Mouse (Mus musculus) hindbrain, embryonic 12.5 days (tissue): ENCODE measurements around the gene Cmip. TPM values are rescaled to one million over a fixed set of nuclear protein-coding genes. Genes with fewer than 3 reads are reported as not detected.
A peak's percentile ranks its signal among the peaks of the same experiment; 100 is the strongest.

Experiments
- ATAC-seq: fragments of 200-750 bp; cut with Nextera tagmentation; 2 replicates; pipeline ENCODE4 v1.8.0; 2017; ENCODE audit warnings: moderate TSS enrichment; ENCODE audit not compliant: low FRiP score
- H3K27ac ChIP-seq: fragments of 300-500 bp; sonication (generic); 2 replicates; pipeline ENCODE4 v1.5.1; 2016; ENCODE audit warnings: mild to moderate bottlenecking
- H3K27me3 ChIP-seq: fragments of 300-500 bp; sonication (generic); 2 replicates; pipeline ENCODE4 v1.6.1; 2016; ENCODE audit warnings: mild to moderate bottlenecking
- H3K36me3 ChIP-seq: fragments of 300-500 bp; sonication (generic); 2 replicates; pipeline ENCODE4 v1.6.1; 2016; ENCODE audit warnings: mild to moderate bottlenecking
- H3K4me1 ChIP-seq: fragments of 300-500 bp; sonication (generic); 2 replicates; pipeline ENCODE4 v1.6.1; 2016
- H3K4me2 ChIP-seq: fragments of 300-500 bp; sonication (generic); replicated peaks from 2 replicates; pipeline ENCODE4 v1.6.1; 2016; ENCODE audit warnings: mild to moderate bottlenecking
- H3K4me3 ChIP-seq: fragments of 300-500 bp; sonication (generic); 2 replicates; pipeline ENCODE4 v1.5.1; 2016; ENCODE audit warnings: mild to moderate bottlenecking
- H3K9ac ChIP-seq: fragments of 300-500 bp; sonication (generic); 2 replicates; pipeline ENCODE4 v1.6.1; 2016; ENCODE audit warnings: mild to moderate bottlenecking, moderate library complexity
- H3K9me3 ChIP-seq: fragments of 300-500 bp; sonication (generic); replicated peaks from 2 replicates; pipeline ENCODE4 v1.6.1; 2016; ENCODE audit warnings: mild to moderate bottlenecking
- WGBS: fragments of 180-500 bp; shearing (Covaris S2); methylation state at CpG from one replicate; pipeline ENCODE4 v1.1.7; 2016; 5-methylcytosine and 5-hydroxymethylcytosine counted together
- polyA plus RNA-seq: library from polyadenylated mRNA; unstranded; fragments of >200 nt; fragmentation: Nextera tagmentation; extraction: Ambion mirVana; gene quantifications from 2 replicates; pipeline ENCODE4 v1.2.1, GENCODE M21; 2016

The Cmip gene
- polyA plus RNA-seq, 1 experiment from 2014 or later: 64.6 TPM

- Histone ChIP-seq H3K36me3 (peaks cover 5% of the 10 kb centered on the region; the same call in 1 of the 2 replicates), H3K4me1 (peaks cover 19% of the 10 kb centered on the region), H3K4me3 (no peak overlapping the region), H3K9me3 (0 out of 2 replicates have a peak, but pooled peaks cover 4% of the 10 kb centered on the region), H3K4me2 (no peak overlapping the region), H3K27ac (peak overlapping the region; percentile 19; the same call in 1 of the 2 replicates), H3K9ac (no peak overlapping the region), H3K27me3 (no peaks in the 10 kb centered on the region)
- ATAC-seq: 0 out of 2 replicates have a peak, but pooled peaks have one; percentile 21
- 60% methylated on average over 10 of the region's 10 CpGs for WGBS
These were observed 122.3 kb downstream of the Cmip start for GRCm38 (mm10) chr8:117379131-117379530.

- H3K4me1 ChIP-seq: peaks cover 19% of the 10 kb centered on the region
- no peak overlapping the region for H3K4me3 ChIP-seq
- H3K36me3 ChIP-seq: peaks cover 17% of the 10 kb centered on the region
- 80% methylated on average over 8 of the region's 8 CpGs for WGBS
- no peak overlapping the region for H3K4me2 ChIP-seq
- H3K9me3 ChIP-seq: 0 out of 2 replicates have a peak, but pooled peaks cover 7% of the 10 kb centered on the region
- ATAC-seq: no peak
- H3K27ac ChIP-seq: no peak overlapping the region
- H3K27me3 ChIP-seq: no peaks in the 10 kb centered on the region
- H3K9ac ChIP-seq: no peak overlapping the region
These were observed 123.9 kb downstream of the Cmip start for GRCm38 (mm10) chr8:117380796-117381195.

GRCm38 (mm10) chr8:117386142-117386541 lies 129.3 kb downstream of the Cmip start:
- no peak overlapping the region for H3K9ac ChIP-seq
- 72% methylated on average over 2 of the region's 2 CpGs for WGBS
- H3K36me3 ChIP-seq: peaks cover 17% of the 10 kb centered on the region
- ATAC-seq: no peak
- no peak overlapping the region for H3K4me3 ChIP-seq
- no peak overlapping the region for H3K27ac ChIP-seq
- 0 out of 2 replicates have a peak, but pooled peaks cover 7% of the 10 kb centered on the region for H3K9me3 ChIP-seq
- H3K4me2 ChIP-seq: no peak overlapping the region
- peaks cover 13% of the 10 kb centered on the region; the same call in 1 of the 2 replicates for H3K4me1 ChIP-seq
- H3K27me3 ChIP-seq: no peaks in the 10 kb centered on the region

GRCm38 (mm10) chr8:117387642-117388041 lies 130.8 kb downstream of the Cmip start:
- Histone ChIP-seq H3K9ac (no peak overlapping the region), H3K4me3 (no peak overlapping the region), H3K9me3 (0 out of 2 replicates have a peak, but pooled peaks cover 7% of the 10 kb centered on the region), H3K4me1 (peaks cover 13% of the 10 kb centered on the region; the same call in 1 of the 2 replicates), H3K4me2 (no peak overlapping the region), H3K27ac (no peak overlapping the region), H3K27me3 (no peaks in the 10 kb centered on the region), H3K36me3 (peaks cover 17% of the 10 kb centered on the region)
- ATAC-seq: no peak
- 67% methylated on average over 10 of the region's 10 CpGs for WGBS

DNA sequence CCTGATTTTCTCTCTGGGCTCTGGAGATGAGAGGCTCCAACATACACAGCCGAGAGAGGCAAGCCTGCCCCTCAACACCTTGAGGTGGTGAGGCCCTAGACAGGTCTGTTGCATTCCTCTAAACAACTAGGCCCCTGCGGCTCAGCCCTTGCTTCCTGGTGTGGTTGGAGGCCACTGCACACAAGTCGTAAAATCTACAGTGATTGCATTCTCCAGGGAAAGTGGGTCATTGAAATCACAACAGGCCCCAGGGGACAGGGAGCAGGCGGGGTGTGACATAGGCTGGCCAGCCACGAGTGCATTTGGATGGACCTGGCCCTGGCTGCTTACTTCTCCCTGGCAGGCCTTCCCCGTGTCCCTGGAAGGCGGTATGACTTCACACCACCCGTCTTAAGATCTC lies 131.5 kb downstream of the Cmip start:
- H3K4me2 ChIP-seq: no peak overlapping the region
- no peak overlapping the region for H3K4me3 ChIP-seq
- WGBS: 75% methylated on average over 8 of the region's 8 CpGs
- peaks cover 17% of the 10 kb centered on the region for H3K36me3 ChIP-seq
- no peak for ATAC-seq
- H3K4me1 ChIP-seq: peaks cover 13% of the 10 kb centered on the region; the same call in 1 of the 2 replicates
- H3K9ac ChIP-seq: no peak overlapping the region
- no peaks in the 10 kb centered on the region for H3K27me3 ChIP-seq
- no peak overlapping the region for H3K27ac ChIP-seq
- H3K9me3 ChIP-seq: 0 out of 2 replicates have a peak, but pooled peaks cover 7% of the 10 kb centered on the region

GRCm38 (mm10) chr8:117393853-117394252 lies 137.0 kb downstream of the Cmip start:
- no peak overlapping the region for H3K4me3 ChIP-seq
- WGBS: 66% methylated on average over 6 of the region's 6 CpGs
- 0 out of 2 replicates have a peak overlapping the region, but pooled peaks have one; percentile 23 for H3K27ac ChIP-seq
- no peak for ATAC-seq
- H3K27me3 ChIP-seq: no peaks in the 10 kb centered on the region
- no peaks in the 10 kb centered on the region; the same call in 1 of the 2 replicates for H3K9me3 ChIP-seq
- peaks cover 9% of the 10 kb centered on the region for H3K36me3 ChIP-seq
- no peak overlapping the region for H3K9ac ChIP-seq
- H3K4me1 ChIP-seq: peaks cover 17% of the 10 kb centered on the region
- no peak overlapping the region for H3K4me2 ChIP-seq

DNA sequence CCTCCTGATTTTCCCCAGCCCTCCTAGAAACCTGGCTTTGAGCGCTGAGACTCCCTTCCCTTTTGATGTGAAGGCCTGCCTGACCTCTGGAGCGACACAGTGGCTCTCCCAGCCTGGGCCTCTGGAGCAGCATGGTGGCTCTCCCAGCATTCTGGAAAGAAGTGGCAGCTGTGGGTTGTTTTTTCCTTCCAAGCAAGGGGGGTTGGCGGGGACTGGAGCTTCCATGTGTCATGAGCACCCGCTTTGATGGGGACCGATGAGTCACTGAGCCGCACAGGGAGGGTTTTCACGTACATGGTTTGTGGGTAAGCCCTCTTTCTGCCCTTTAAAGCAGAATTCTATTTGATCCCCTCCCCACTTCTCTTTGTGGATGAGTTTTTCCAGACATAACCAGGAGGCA lies 138.2 kb downstream of the Cmip start:
- no peak overlapping the region for H3K9ac ChIP-seq
- H3K4me1 ChIP-seq: peaks cover 26% of the 10 kb centered on the region
- no peaks in the 10 kb centered on the region; the same call in 1 of the 2 replicates for H3K9me3 ChIP-seq
- peaks cover 9% of the 10 kb centered on the region for H3K36me3 ChIP-seq
- H3K27ac ChIP-seq: no peak overlapping the region
- H3K4me2 ChIP-seq: no peak overlapping the region
- no peaks in the 10 kb centered on the region for H3K27me3 ChIP-seq
- ATAC-seq: no peak
- 74% methylated on average over 7 of the region's 7 CpGs for WGBS
- no peak overlapping the region for H3K4me3 ChIP-seq

DNA sequence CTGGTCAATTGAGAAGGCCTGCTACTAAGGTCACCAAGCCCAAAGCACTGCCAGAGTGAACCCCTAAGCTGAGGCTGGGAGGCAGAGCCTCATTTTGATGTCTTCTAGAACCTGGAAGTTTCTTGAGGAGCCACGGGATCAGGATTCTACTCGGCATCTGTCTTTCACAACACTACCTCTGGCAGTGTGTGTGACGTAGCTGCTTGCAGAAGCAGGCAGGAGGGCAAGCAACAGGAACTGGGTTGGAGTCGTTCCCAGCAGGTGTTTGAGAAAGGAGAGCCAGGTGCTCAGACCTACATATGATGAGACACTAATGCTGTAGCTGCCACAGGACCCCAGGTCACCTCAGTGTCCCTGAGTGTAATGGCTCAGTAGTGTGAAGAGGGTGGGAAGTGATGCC lies 140.0 kb downstream of the Cmip start:
- Histone ChIP-seq H3K4me1 (peaks cover 42% of the 10 kb centered on the region), H3K4me3 (no peak overlapping the region), H3K27me3 (no peaks in the 10 kb centered on the region), H3K9ac (no peak overlapping the region), H3K4me2 (no peak overlapping the region), H3K9me3 (no peaks in the 10 kb centered on the region; the same call in 1 of the 2 replicates), H3K27ac (no peak overlapping the region), H3K36me3 (peaks cover 9% of the 10 kb centered on the region)
- WGBS: 91% methylated on average over 4 of the region's 4 CpGs
- ATAC-seq: no peak

DNA sequence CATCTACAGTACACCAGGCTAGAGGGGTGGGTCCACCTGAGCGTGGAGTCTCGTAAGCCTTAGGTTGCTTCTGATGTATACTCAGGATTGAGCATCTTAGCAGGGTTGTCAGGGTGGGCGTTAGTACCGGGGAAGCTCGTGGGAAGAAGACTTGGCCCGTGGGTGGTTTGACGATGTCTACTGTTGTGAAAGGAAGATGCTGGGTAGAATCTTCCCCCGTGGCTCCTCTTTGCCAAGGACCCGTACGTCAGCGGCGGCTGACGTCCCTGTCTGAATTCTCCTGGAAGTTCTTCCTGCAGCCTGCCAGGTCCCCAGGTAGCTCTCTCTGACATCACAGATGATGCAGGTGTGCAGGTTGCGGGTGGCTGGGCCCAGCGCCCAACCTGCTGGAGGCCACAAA lies 140.9 kb downstream of the Cmip start:
- Histone ChIP-seq H3K4me2 (no peak overlapping the region), H3K4me1 (peaks cover 51% of the 10 kb centered on the region), H3K36me3 (peaks cover 9% of the 10 kb centered on the region), H3K27me3 (no peaks in the 10 kb centered on the region), H3K4me3 (no peak overlapping the region), H3K27ac (no peak overlapping the region), H3K9me3 (no peaks in the 10 kb centered on the region; the same call in 1 of the 2 replicates), H3K9ac (no peak overlapping the region)
- 97% methylated on average over 15 of the region's 15 CpGs for WGBS
- no peak for ATAC-seq

GRCm38 (mm10) chr8:117399229-117399628 lies 142.4 kb downstream of the Cmip start:
- peak; percentile 60; the same call in 1 of the 2 replicates for ATAC-seq
- Histone ChIP-seq H3K36me3 (peaks cover 9% of the 10 kb centered on the region), H3K4me2 (no peak overlapping the region), H3K4me1 (peaks cover 61% of the 10 kb centered on the region), H3K27ac (0 out of 2 replicates have a peak overlapping the region, but pooled peaks have one; percentile 40), H3K27me3 (no peaks in the 10 kb centered on the region), H3K9me3 (no peaks in the 10 kb centered on the region; the same call in 1 of the 2 replicates), H3K9ac (no peak overlapping the region), H3K4me3 (no peak overlapping the region)
- 71% methylated on average over 8 of the region's 8 CpGs for WGBS

DNA sequence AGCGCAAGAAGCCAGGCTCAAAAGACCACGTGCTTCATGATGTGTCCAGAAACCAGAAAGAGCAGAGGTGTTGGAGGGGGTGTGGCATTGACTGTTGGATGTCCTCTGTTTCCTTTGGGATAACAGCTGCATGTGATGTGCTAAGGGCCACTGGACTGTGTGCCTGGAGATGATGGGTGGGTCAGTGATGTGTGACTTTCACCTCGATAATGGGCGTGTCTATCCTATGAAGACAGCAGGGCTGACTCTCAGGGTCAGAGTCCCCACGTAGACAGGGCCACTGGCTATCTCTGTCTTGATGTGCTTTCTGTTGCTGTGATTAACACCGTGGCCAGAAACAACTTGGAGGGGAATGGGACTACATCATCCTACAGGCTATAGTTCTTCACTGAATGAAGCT lies 144.0 kb downstream of the Cmip start:
- peaks cover 56% of the 10 kb centered on the region for H3K4me1 ChIP-seq
- no peak overlapping the region for H3K4me2 ChIP-seq
- no peaks in the 10 kb centered on the region; the same call in 1 of the 2 replicates for H3K9me3 ChIP-seq
- no peak overlapping the region for H3K4me3 ChIP-seq
- ATAC-seq: no peak
- H3K9ac ChIP-seq: no peak overlapping the region
- H3K27ac ChIP-seq: no peak overlapping the region
- 88% methylated on average over 6 of the region's 6 CpGs for WGBS
- H3K36me3 ChIP-seq: peaks cover 9% of the 10 kb centered on the region
- H3K27me3 ChIP-seq: no peaks in the 10 kb centered on the region

- H3K9ac ChIP-seq: peak overlapping the region; percentile 37; the same call in 1 of the 2 replicates
- no peak for ATAC-seq
- no peaks in the 10 kb centered on the region for H3K27me3 ChIP-seq
- WGBS: 69% methylated on average over 14 of the region's 14 CpGs
- H3K4me2 ChIP-seq: no peak overlapping the region
- peaks cover 4% of the 10 kb centered on the region; the same call in 1 of the 2 replicates for H3K36me3 ChIP-seq
- H3K4me3 ChIP-seq: no peak overlapping the region
- H3K27ac ChIP-seq: no peak overlapping the region
- peaks cover 56% of the 10 kb centered on the region for H3K4me1 ChIP-seq
- no peaks in the 10 kb centered on the region for H3K9me3 ChIP-seq
These were observed 145.0 kb downstream of the Cmip start for GRCm38 (mm10) chr8:117401880-117402279.
